Mouse (Mus musculus): ENCODE results near the gene Itga8. TPM values are rescaled to one million over a fixed set of nuclear protein-coding genes. Genes with fewer than 3 reads are reported as not detected.

Itga8 gene
- total and polyA plus RNA-seq, 3 experiments: 3.5 to 10.6 (median 7.5) TPM

GRCm38 (mm10) chr2:12329620-12330019, 27.9 kb upstream of the Itga8 start:
- DNase-seq (ENCODE audit: extremely low read depth): no peak
- H3K36me3 ChIP-seq (replicated peaks in 1 of 2; ENCODE audit: control insufficient read depth in 1 of 2, insufficient read depth in 1 of 2, low read length in 1 of 2): no peaks in the 10 kb centered on the region
- H3K4me3 ChIP-seq (replicated peaks in 1 of 3; ENCODE audit: low read depth in 2 of 3, low read length in 2 of 3, poor library complexity in 1 of 3): no peak overlapping the region
- TF ChIP-seq POLR2A (IDR thresholded peaks at IDR 0.05; ENCODE audit: low read depth, low read length) (no peak), E2F4 (IDR thresholded peaks at IDR 0.05; ENCODE audit: insufficient replicate concordance, low read depth, low read length) (no peak), NRF1 (IDR thresholded peaks at IDR 0.05; ENCODE audit: low read depth, low read length) (no peak), MAFK (IDR thresholded peaks at IDR 0.05; ENCODE audit: insufficient replicate concordance, low read length) (no peak), ZNF384 (IDR thresholded peaks at IDR 0.05; ENCODE audit: low read depth, low read length) (no peak), ELF1 (IDR thresholded peaks at IDR 0.05; ENCODE audit: low read depth, low read length) (no peak), CTCF (conservative IDR thresholded peaks at IDR 0.05 in 1 of 2, IDR thresholded peaks at IDR 0.05 in 1 of 2; ENCODE audit: low read depth in 2 of 2, low read length in 2 of 2) (no peak), IRF4 (IDR thresholded peaks at IDR 0.05; ENCODE audit: low read depth, low read length) (no peak), NELFE (IDR thresholded peaks at IDR 0.05; ENCODE audit: low read depth, low read length) (no peak), GABPA (IDR thresholded peaks at IDR 0.05; ENCODE audit: insufficient replicate concordance, low read depth, low read length) (no peak), PAX5 (IDR thresholded peaks at IDR 0.05; ENCODE audit: low read length) (no peak), MEF2A (IDR thresholded peaks at IDR 0.05; ENCODE audit: borderline replicate concordance, low read depth, low read length) (no peak), SIN3A (IDR thresholded peaks at IDR 0.05; ENCODE audit: low read length) (no peak), MAX (IDR thresholded peaks at IDR 0.05; ENCODE audit: low read length) (no peak), USF2 (conservative IDR thresholded peaks at IDR 0.05; ENCODE audit: low read depth, low read length) (no peak), MXI1 (IDR thresholded peaks at IDR 0.05; ENCODE audit: low read depth, low read length) (no peak), UBTF (IDR thresholded peaks at IDR 0.05; ENCODE audit: low read depth, low read length) (no peak), KAT2A (IDR thresholded peaks at IDR 0.05; ENCODE audit: insufficient replicate concordance, low read length) (no peak), TBP (conservative IDR thresholded peaks at IDR 0.05; ENCODE audit: low read depth, low read length) (no peak), MAZ (IDR thresholded peaks at IDR 0.05; ENCODE audit: low read depth, low read length) (no peak)
- dilution Hi-C loops (cut with MboI; ENCODE audit: extremely low pct_ligation_motif_present, extremely low pct_unique_long_range_greater_than_20kb, low sequenced_read_pairs) (no loop called here), in situ Hi-C loops (cut with MboI; ENCODE audit: low pct_ligation_motif_present, low pct_unique_long_range_greater_than_20kb, low sequenced_read_pairs) (no loop called here)
- H3K27me3 ChIP-seq (replicated peaks): no peaks in the 10 kb centered on the region
- peaks cover 2 to 3% of the 10 kb centered on the region in 2 experiments; a peak in 1 of 4 replicates for H3K4me1 ChIP-seq (ENCODE audit: control insufficient read depth in 1 of 2, insufficient read depth in 2 of 2)
- no peak overlapping the region for H3K9ac ChIP-seq (ENCODE audit: insufficient read depth, low read depth)
- H3K9me3 ChIP-seq (replicated peaks; ENCODE audit: low read length): no peaks in the 10 kb centered on the region
- no peaks in the 10 kb centered on the region for H3K79me2 ChIP-seq (replicated peaks; ENCODE audit: control insufficient read depth, extremely low read depth, insufficient read depth, poor library complexity, severe bottlenecking)
- no peak overlapping the region for H3K4me2 ChIP-seq (ENCODE audit: insufficient read depth, low read depth, poor library complexity, severe bottlenecking)
- H3K27ac ChIP-seq (ENCODE audit: insufficient read depth, low read depth): no peak overlapping the region

GRCm38 (mm10) chr2:12329068-12329407, 27.3 kb upstream of the Itga8 start:
- in situ Hi-C loops (cut with MboI; ENCODE audit: low pct_ligation_motif_present, low pct_unique_long_range_greater_than_20kb, low sequenced_read_pairs): no loop called here
- Histone ChIP-seq H3K9me3 (replicated peaks; ENCODE audit: low read length) (no peaks in the 10 kb centered on the region), H3K4me3 (replicated peaks in 1 of 3; ENCODE audit: low read depth in 2 of 3, low read length in 2 of 3, poor library complexity in 1 of 3) (no peak overlapping the region), H3K36me3 (replicated peaks in 1 of 2; ENCODE audit: control insufficient read depth in 1 of 2, insufficient read depth in 1 of 2, low read length in 1 of 2) (no peaks in the 10 kb centered on the region), H3K4me2 (ENCODE audit: insufficient read depth, low read depth, poor library complexity, severe bottlenecking) (no peak overlapping the region), H3K27me3 (replicated peaks) (no peaks in the 10 kb centered on the region), H3K9ac (ENCODE audit: insufficient read depth, low read depth) (no peak overlapping the region), H3K27ac (ENCODE audit: insufficient read depth, low read depth) (no peak overlapping the region), H3K4me1 (ENCODE audit: control insufficient read depth in 1 of 2, insufficient read depth in 2 of 2) (peaks cover 2 to 3% of the 10 kb centered on the region in 2 experiments; a peak in 1 of 4 replicates), H3K79me2 (replicated peaks; ENCODE audit: control insufficient read depth, extremely low read depth, insufficient read depth, poor library complexity, severe bottlenecking) (no peaks in the 10 kb centered on the region)
- DNase-seq (ENCODE audit: extremely low read depth): no peak
- TF ChIP-seq SIN3A (IDR thresholded peaks at IDR 0.05; ENCODE audit: low read length) (no peak), TBP (conservative IDR thresholded peaks at IDR 0.05; ENCODE audit: low read depth, low read length) (no peak), IRF4 (IDR thresholded peaks at IDR 0.05; ENCODE audit: low read depth, low read length) (no peak), NRF1 (IDR thresholded peaks at IDR 0.05; ENCODE audit: low read depth, low read length) (no peak), NELFE (IDR thresholded peaks at IDR 0.05; ENCODE audit: low read depth, low read length) (no peak), JUND (conservative IDR thresholded peaks at IDR 0.05; ENCODE audit: low read depth, low read length) (no peak)
- dilution Hi-C loops (cut with MboI; ENCODE audit: extremely low pct_ligation_motif_present, extremely low pct_unique_long_range_greater_than_20kb, low sequenced_read_pairs): no loop called here

Measured in CH12.LX (cell line).